Mouse (Mus musculus) right cerebral cortex, postnatal 25 days (tissue): ENCODE data around the gene Avil.
A peak's percentile ranks its signal among the peaks of the same experiment; 100 is the strongest.

ENCODE experiments used
- DNase-seq: peaks from one replicate; pipeline ENCODE4 v3.0.0; 2022

Avil gene

GRCm38 (mm10) chr10:127030336-127031296 lies 30.1 kb downstream of the Avil start, which contains the start of gene Tsfm:
TSS of gene Tsfm (minus strand) at chr10:127030840.
- peak; percentile 91 for DNase-seq

DNA sequence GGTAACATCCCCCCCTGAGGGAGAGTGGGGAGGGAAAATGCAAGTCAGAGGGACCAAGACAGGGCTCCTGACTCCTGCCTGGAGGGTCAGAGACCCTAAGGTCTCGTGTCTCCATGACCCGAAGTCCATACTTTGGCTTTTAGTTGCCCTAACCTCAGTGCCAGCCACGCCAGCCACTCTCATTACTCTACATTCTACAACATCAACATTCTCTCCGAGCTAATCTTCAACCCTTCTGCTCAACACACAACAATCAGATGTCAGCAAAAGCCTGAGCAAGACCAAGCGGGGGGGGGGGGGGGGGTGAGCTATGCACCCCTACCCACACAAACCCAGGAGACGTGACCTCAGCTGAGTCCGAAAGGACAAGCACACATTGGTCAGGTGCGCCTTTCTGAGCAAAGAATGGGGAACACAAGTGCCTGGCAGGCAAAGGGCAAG lies 32.8 kb downstream of the Avil start:
- no peak for DNase-seq

DNA sequence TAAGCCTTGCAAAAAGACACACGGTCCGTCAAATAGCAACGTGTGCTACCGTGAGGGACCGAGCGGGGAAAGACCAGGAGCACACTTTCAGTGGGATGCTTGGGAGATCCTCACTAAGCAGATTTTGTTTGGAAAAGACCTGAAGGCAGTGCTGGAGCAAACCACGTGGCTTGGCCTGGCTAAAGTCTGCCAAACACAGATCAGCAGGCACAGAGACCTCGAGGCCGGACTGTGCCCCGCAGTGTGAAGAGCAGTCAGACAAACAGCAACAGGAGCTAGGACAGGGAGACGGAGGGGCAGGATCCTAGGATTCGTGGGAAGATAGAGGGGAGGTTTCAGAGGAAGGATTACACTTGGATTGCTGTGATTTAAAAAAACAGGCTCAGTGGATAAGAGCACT lies 35.8 kb downstream of the Avil start:
- DNase-seq: no peak

GRCm38 (mm10) chr10:127037641-127038040 lies 37.1 kb downstream of the Avil start:
- DNase-seq: no peak

GRCm38 (mm10) chr10:127040569-127041214 lies 40.2 kb downstream of the Avil start:
- DNase-seq: peak; percentile 49

GRCm38 (mm10) chr10:127041274-127041766 lies 40.8 kb downstream of the Avil start, which contains the start of the genes Mettl1 and Eef1akmt3:
TSS of gene Mettl1 (plus strand) at chr10:127041414.
TSS of gene Eef1akmt3 (minus strand) at chr10:127041513.
- DNase-seq: peak; percentile 60

DNA sequence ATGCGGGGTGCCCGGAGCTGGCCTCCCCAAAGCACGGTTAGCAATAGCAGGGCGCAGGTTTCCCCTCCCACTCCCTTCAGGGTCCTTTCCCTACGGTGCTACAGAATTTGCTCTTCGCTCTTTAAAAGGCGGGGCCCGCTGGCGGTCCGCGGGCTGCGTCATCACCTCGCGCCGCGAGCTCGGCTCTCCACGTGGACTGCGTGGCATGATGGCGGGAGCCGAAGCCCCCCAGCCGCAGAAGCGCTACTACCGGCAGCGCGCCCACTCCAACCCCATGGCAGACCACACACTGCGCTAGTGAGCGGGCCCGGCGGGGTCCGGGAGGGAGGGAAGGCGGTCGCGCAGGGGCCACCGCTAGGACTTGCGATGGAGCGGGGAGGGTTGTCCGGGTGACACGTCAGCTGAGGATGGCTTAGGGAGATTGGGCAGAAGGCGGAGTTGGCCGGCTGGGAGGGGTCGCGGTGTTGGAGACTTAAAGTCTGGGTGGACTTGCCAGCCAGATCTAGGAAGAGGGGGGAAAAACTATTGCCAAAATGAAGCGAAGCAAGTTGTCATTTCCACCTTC lies 41.3 kb downstream of the Avil start:
- peak; percentile 92 for DNase-seq

GRCm38 (mm10) chr10:127042468-127043115 lies 42.1 kb downstream of the Avil start:
- DNase-seq: no peak

DNA sequence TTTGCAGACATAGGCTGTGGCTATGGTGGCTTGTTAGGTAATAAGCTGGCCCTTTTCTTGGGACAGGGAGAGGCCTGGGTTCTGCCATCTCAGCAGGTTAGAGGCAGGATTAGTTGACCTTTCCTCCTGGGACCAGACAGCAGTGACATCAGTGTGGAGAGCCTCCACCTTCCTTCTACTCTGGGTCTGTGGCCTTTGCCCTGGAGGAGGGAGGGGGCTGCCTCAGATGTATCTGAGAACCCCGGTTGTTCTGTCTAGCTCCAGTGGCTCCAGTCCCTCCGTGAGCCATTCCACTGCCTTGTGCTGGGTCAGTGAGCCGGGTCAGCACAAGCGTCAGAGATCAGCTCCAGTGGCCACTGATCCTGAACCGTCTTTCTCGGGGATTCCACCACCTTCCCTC lies 42.7 kb downstream of the Avil start:
- DNase-seq: no peak

GRCm38 (mm10) chr10:127047954-127048353 lies 47.4 kb downstream of the Avil start, which contains the start of gene Cyp27b1:
TSS of gene Cyp27b1 (plus strand) at chr10:127048250.
- no peak for DNase-seq

GRCm38 (mm10) chr10:127048608-127049394 lies 48.3 kb downstream of the Avil start:
- DNase-seq: no peak

DNA sequence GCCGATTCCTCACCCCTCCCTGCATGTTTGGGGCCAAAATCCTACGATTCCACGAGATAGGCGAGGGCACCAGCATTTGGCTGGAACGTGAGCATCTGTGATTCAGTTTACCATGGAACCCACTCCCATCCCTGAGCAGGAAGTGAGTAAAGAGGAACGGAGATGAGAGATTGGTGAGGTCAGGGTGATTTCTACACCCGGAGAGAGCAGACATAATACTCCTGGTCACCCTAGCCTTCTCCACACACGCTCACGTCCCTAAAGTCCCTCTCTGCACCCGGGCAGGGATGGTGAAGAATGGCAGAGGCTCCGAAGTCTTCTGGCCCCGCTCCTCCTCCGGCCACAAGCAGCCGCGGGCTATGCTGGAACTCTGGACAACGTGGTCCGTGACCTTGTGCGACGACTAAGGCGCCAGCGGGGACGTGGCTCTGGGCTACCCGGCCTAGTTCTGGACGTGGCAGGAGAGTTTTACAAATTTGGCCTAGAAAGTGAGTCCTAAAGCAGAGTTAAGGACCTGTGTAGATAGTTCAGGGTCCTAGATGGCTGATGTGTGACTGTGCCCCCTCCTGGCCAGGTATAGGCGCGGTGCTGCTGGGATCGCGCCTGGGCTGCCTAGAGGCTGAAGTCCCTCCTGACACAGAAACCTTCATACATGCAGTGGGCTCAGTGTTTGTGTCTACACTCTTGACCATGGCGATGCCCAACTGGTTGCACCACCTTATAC lies 49.0 kb downstream of the Avil start:
- no peak for DNase-seq

DNA sequence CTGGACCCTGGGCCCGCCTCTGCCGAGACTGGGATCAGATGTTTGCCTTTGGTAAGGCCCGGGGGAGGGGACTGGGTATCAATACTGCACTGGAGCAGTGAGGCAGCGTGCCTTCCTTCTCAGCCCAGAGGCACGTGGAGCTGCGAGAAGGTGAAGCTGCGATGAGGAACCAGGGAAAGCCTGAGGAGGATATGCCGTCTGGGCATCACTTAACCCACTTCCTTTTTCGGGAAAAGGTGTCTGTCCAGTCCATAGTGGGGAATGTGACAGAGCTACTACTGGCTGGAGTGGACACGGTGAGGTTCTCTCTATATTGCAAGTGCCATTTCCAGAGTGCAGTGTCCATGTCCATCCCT lies 49.6 kb downstream of the Avil start:
- DNase-seq: no peak

DNA sequence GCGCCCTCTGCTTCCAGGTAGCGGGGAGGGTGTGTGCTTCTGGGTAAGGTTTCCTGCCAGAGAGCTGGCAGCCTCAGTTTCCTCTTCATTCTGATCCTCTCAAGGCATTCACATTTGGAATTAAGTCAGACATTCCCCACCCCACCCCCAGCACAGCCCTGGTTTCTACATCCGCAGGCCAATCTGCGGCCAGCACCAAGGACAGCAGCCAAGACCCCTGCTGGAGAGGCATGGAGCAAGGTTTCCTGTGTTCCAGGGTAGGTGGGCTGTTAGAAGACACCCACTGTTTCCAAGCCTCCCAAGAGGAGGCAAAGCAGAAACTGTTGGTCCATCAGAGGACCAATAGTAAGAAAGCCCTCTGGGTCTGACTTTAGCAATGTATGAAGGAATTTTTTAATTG lies 54.1 kb downstream of the Avil start:
- no peak for DNase-seq

GRCm38 (mm10) chr10:127055406-127055805 lies 54.9 kb downstream of the Avil start:
- no peak for DNase-seq

GRCm38 (mm10) chr10:127056490-127056889 lies 56.0 kb downstream of the Avil start:
- DNase-seq: no peak

GRCm38 (mm10) chr10:127058161-127058560 lies 57.7 kb downstream of the Avil start:
- peak; percentile 72 for DNase-seq

DNA sequence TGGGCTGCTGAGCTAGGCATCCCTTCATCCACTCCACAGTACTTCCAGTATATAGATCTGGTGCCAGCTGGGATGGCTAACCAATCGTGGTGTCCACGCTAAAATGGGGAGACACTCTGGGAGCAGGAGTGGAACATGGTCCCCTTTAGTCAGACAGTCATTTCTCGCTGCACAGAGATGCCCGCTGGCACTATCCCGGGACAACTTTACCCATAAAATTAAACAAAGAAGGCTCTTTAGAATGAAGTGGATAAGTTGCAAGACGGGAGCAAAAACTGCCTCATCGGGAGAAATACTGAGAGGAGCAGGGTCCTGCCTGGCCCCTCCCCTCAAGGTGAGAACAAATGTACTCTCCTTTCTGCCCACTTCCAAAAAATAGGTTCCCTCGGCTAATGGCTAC lies 58.2 kb downstream of the Avil start:
- no peak for DNase-seq

- no peak for DNase-seq
Observed at GRCm38 (mm10) chr10:127059174-127059967, 58.9 kb downstream of the Avil start.
